Mouse (Mus musculus) heart, postnatal 36 days (tissue): ENCODE measurements around the gene Smurf2. TPM values are rescaled to one million over a fixed set of nuclear protein-coding genes. Genes with fewer than 3 reads are reported as not detected.
"Not testable (repeated sequence)": the region's sequence is repeated elsewhere in the genome, so short reads cannot be mapped to it uniquely, and the experiment has no call there.

Experiments used
- DNase-seq, 2 experiments: peaks; one replicate each; pipeline ENCODE4 v3.0.0; 2021 to 2022
- intact Hi-C: fragments of 180-260 bp; cut with DNase I; formaldehyde crosslinking; loops from one replicate; pipeline ENCODE4 v1.15.1; 2025
- total RNA-seq, 2 experiments: library from RNA; stranded (reverse); gene quantifications; 2 replicates each; pipeline ENCODE4 v1.2.3; 2021

Gene Smurf2
- total RNA-seq, 2 experiments from 2014 or later = 35.9 to 38.9 TPM

DNA sequence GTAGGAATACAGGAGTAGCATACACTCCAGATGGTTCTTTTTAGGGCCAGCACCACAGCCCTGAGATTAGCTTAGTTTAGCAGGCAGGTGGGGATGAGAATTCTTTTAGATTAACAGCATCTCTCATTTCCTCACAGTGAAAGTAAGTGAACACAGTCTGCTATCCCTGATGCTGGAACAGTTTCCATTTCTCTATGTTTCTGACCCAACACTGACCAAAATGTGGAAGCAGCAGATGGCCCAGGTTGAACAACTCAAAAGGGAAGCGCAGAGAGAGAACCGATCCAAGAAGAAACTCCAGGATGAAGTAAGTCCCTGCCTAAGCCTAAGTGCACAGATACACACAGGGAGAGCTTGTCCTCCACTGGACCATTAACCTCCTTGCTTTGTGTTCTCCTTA lies 105.2 kb downstream of the Smurf2 start:
- intact Hi-C loops = no loop called here
- DNase-seq = no peak

DNA sequence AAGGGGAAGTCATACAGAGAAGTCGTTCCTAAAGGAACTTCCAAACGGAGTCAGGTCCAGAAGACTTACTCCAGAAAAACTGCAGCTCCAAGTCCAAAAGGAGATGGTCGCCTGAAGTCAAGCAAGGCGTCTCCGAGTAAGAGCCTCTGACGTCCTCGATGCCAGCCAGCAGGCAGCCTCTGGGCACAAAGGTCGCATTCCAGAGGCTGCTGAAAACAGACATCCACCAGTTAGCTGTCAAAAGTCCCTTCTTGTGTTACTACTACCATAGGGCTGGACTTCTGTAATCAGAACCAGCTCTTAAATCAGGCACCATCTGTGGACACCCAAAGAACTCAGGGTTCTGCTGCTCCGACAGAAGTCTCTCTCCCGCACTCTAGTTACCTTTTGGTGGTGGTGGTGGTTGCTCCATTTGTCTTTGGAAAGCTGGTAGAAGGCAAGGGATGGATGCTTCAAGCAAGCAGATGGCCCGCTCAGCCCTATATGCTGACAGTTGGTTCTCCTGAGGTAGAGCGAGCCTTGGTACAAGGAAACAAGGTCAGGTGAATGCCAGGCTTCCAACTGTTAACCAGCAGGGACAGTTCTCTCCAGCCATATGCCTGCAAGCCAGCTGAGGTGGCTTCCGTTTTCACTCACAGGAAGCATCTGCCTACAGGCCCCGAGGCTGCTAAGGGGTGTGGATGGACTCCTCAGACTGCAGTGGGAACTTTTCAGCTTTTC lies 105.8 kb downstream of the Smurf2 start:
- no peak for DNase-seq
- intact Hi-C loops = no loop called here

GRCm38 (mm10) chr11:106812410-106813136 lies 107.9 kb downstream of the Smurf2 start:
- intact Hi-C loops = no loop called here
- no peak for DNase-seq

GRCm38 (mm10) chr11:106807442-106807841 lies 113.1 kb downstream of the Smurf2 start:
- intact Hi-C loops, DNase-seq: not testable (repeated sequence)

DNA sequence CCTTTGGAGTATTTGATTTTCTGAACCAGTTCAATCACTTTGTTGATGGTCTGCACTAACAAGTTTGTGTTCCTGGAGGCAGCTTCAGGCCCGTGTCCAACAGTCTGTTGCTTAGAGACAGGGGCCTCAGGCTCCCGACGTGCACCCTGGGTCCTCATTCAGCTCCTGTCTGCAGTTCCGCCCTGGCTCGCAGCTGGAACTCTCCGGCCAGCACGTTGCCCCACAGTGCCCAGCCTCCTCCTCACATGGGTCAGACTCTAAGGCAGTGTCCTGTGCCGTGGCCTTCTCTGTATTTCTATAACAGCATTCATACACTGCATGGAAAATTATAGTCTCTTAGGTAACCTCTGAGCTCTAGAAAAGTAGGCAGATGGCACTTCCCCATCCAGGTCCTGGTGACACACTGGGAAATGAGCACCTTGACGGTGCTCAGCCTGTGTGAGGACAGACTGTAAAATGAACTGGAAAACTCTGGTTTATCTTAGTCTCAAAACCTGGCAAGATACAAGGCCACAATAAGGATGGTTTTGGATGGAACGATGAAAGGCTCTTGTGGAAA lies 118.4 kb downstream of the Smurf2 start:
- no peak for DNase-seq
- intact Hi-C loops = no loop called here

GRCm38 (mm10) chr11:106795679-106796078 lies 124.8 kb downstream of the Smurf2 start:
- intact Hi-C loops = no loop called here
- DNase-seq = no peak

GRCm38 (mm10) chr11:106793846-106794245 lies 126.7 kb downstream of the Smurf2 start:
- intact Hi-C loops = no loop called here
- no peak for DNase-seq

DNA sequence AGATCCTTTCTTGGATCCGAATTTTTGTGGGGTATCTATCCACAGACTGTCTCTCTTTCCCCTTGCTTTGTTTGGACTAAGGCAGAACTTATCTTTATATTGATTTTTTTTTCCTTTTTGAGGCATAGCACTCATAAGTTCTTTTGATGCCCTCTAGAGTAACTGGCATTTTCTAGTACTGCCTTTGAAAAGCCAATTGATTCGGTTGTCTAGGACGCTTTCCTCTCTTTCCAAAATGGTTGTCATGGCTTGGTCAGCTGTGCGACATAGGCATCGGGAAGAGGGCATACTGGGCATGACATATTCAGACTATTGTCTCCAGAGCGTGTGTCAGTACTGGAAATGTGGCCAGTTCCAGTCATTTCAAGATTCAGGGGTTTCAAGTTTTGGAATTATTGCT lies 130.9 kb downstream of the Smurf2 start:
- DNase-seq = no peak
- intact Hi-C loops = loop anchor here (2.0 kb wide), 1 partner anchor 131 kb away; the partner anchor contains the start of gene Smurf2

DNA sequence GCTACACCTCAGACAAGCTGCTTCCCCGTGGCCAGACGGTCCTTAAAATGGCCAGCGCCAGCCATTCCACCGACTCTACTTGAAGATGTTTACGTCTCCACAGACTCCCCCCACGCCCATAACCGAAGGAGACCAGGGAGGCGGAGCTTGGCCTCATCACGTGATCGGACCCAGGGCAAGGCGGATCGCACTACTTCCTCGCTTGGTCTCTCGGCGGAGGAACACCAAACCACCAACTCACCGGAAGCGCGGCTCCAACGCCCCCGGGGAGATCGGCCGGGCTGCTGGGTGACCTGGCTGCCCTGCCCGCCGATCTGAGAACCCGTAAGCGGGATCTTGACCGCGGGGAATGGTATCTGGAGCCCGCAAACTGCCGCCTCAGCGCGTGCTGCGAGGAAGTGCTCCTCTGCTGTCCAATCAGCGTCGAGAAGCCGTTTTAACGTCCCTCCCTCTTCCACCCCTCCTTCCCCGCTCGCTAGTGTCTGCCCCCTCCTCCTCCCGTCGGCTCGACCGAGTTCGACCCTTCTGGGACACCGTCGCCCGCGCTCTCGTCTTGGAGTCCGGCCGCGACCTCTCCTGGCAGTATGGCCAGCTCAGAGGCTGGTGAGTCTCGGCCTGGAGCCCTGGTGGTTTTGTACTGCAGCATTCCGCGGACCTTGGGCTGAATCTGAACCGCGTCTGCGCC lies 131.6 kb downstream of the Smurf2 start, which contains the start of the genes Ddx5 and Cep95:
TSS of gene Ddx5 (minus strand) at position 411 of the 685 bp plus-strand sequence.
TSS of gene Cep95 (plus strand) at position 478 of the 685 bp plus-strand sequence.
- intact Hi-C loops = loop anchor here (2.0 kb wide), 1 partner anchor 132 kb away; the partner anchor contains the start of gene Smurf2
- peak; percentile 95 to 100 for DNase-seq

GRCm38 (mm10) chr11:106788026-106788774 lies 132.3 kb downstream of the Smurf2 start:
- intact Hi-C loops = loop anchor here (2.0 kb wide), 1 partner anchor 133 kb away; the partner anchor contains the start of gene Smurf2
- DNase-seq = peak; percentile 99

- intact Hi-C loops = loop anchor here (2.0 kb wide), 1 partner anchor 133 kb away; the partner anchor contains the start of gene Smurf2
Measured at GRCm38 (mm10) chr11:106787131-106788025, 133.1 kb downstream of the Smurf2 start.

GRCm38 (mm10) chr11:106785043-106785442 lies 135.5 kb downstream of the Smurf2 start:
- intact Hi-C loops = no loop called here
- no peak for DNase-seq

More at GRCm38 (mm10) chr11:106787131-106788025, 133.1 kb downstream of the Smurf2 start:
- DNase-seq = peak; percentile 91 to 93

DNA sequence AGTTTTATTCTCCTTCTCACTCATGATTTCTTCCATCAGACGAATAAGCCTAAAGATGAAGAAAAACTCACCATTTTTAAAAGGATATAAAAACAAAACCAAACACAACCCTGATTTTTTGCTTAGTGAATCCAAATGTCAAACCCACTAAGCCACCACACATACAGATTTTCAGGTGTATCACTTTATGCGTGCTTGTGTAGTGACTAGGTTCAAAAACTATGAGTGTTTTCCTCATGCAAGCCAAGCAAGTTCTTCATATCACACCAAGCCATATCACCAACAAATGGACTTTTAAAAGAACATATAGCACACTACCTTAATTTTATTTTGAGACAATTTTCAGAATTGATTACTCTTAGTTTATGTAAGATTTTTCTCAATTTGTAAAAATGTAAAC lies 136.0 kb downstream of the Smurf2 start:
- intact Hi-C loops = no loop called here

DNA sequence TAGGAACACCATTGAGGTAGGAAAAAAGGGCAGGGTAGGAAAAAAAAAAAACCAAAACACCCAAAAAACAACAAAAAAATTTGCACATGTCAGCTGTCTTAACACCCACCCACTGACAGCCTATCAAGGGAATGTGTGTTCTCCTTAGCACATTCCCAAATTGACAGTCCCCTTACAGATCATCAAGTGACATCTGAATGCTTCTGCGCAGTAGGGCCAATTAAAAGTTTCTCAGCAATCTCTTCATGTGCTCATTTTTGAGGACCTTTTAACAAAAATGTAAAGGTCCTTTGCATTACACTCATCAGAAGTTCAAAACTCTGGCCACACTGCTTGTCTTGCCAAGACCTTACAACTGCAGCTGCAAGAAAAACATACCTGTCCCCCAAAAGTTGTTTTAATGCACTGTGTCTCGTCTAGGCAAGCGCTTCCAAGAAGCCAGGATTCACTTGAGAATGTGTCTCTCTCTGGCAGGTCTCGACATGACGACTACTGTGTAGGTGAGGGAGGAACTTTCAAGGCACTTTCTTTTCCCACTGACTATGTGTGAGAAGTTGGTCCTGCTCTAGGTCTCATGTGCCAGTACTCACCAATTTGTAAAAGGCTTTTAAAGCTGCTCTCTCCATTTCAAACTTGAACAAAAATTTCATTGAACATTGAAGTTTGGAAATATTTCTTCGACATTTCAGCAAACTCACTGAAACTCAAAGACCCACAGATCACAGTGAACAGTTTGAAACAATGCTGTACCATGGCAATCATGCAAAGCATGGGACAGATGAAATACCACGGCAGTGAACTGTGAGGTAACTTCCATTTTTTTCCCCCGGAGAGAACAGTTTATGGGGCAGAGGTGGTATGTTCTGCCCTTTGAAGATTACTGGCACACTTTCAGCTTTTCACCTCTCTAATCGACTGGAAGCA lies 137.4 kb downstream of the Smurf2 start:
- DNase-seq = no peak
- intact Hi-C loops = no loop called here

More for the DNA sequence above, 136.0 kb downstream of the Smurf2 start:
- no peak for DNase-seq

- not testable (repeated sequence) for DNase-seq
Measured at GRCm38 (mm10) chr11:106782271-106782670, 138.2 kb downstream of the Smurf2 start.

GRCm38 (mm10) chr11:106780590-106781220 lies 139.8 kb downstream of the Smurf2 start:
- DNase-seq = no peak
- intact Hi-C loops = no loop called here

More at GRCm38 (mm10) chr11:106782271-106782670, 138.2 kb downstream of the Smurf2 start:
- intact Hi-C loops = not testable (repeated sequence)

GRCm38 (mm10) chr11:106780089-106780425 lies 140.5 kb downstream of the Smurf2 start:
- DNase-seq = no peak
- intact Hi-C loops = no loop called here
